Mouse (Mus musculus): ENCODE measurements at regions not wholly inside any gene's neighbourhood (a gene's known extent, or its start where the extent isn't known, plus 50 kb on each side); places are given as distances from the start of the nearest gene placed in this dataset.

GRCm38 (mm10) chr10:66864161-66864862 lies 231.6 kb upstream of the Jmjd1c start:
- DNase-seq = no peak

- no peak for DNase-seq
Measured at GRCm38 (mm10) chr10:66865010-66865582, 230.8 kb upstream of the Jmjd1c start.

- no peak for DNase-seq
Measured at GRCm38 (mm10) chr10:66871133-66871664, 224.7 kb upstream of the Jmjd1c start.

- DNase-seq = no peak
Measured at GRCm38 (mm10) chr10:66871673-66872072, 224.3 kb upstream of the Jmjd1c start.

- DNase-seq = no peak
Measured at GRCm38 (mm10) chr10:66873468-66873867, 222.5 kb upstream of the Jmjd1c start.

DNA sequence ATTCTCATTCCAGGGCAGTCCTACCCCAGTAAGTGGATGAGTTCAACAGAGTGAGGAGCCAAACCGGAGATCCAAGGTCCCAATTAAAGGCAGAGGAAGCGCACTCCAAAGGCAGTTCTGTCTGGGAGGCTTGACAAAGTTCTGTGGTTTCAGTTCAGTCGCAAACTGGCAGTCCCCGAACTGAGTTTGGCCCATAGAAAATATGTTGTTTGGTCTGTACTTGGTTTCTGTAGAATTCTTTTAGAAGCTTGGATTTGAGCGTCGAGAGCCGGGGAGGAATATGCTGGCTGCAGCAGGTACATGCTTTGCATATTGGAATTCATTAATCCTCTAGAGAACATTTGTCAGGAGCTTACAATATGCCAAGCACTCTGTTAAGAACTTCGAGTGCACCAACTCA lies 216.9 kb upstream of the Jmjd1c start:
- DNase-seq = no peak

GRCm38 (mm10) chr10:66882825-66883224 lies 213.1 kb upstream of the Jmjd1c start:
- DNase-seq = no peak

DNA sequence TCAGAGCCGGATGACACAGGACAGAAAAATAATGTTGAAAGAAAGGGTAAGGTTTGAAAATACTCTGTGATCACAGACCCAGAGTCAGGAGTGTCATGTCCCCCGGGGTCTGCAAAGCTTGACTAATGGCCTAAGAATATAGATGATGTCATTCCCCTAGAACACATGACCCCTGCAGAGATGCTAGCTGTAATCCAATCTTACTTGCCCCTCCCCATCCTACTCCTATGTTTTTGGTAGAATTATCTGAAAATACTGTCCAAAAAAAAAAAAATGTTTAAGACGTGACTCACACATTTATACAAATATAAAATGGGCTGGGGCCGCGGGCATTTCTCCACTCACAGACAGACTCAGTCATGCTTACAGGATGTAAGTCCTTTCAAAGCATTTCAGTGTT lies 210.3 kb upstream of the Jmjd1c start:
- DNase-seq = no peak

- DNase-seq = no peak
Measured at GRCm38 (mm10) chr10:66889786-66890555, 206.0 kb upstream of the Jmjd1c start.

DNA sequence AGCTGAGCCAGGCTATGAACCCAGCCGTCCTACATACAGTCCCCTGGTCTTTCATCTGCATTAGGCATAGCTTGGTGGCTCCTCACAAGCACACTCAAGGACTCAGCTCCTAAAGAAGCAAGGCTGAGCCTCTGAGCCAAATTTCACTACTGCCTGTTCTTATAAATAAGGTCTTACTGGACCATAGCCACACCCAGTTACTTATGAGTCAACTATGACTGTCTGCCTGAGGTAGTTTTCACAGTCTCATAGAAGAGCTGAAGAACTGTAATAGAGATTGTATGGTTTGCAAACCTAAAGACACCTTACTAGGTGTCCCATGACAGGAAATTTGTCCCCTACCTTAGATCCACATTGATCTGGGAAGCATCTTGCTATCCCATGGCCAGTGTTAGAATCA lies 204.1 kb upstream of the Jmjd1c start:
- no peak for DNase-seq

DNA sequence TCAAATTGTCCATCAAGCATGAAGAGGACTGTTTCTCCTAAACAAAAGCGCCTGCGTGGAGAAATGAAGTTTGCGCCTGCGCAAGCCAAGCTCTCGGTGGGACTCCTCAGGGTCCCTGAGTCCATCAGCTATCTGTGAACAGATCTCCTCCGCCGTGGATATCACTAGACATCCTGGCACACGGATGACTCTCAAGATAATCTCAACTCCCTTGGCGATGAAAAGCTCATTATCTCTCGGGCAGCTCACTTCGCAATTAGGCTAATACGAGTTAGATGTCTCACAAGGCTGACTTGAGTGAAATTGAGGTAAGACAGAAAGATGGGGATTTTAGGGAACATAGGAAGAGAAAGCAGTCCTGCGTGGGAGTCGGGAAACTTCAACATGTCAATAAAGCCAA lies 202.1 kb upstream of the Jmjd1c start:
- DNase-seq = no peak

GRCm38 (mm10) chr10:66896698-66897622 lies 199.0 kb upstream of the Jmjd1c start:
- no peak for DNase-seq

DNA sequence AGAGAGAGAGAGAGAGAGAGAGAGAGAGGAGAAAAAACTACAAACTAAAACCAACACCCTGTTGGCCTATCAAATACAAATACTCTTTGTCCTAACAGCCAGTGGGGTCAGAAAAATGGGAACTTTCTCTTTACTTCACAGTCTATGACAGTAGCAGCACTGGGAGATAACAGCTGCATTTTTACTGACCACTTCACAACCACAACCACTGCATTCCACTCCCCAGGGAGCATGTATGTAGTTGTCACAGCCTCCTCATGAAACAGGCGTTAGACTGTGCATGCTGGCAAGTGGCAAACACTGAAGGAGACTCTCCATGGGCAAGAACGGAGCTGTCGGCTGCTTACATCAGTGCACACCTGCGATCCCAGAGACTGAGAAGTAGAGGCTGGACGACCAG lies 196.2 kb upstream of the Jmjd1c start:
- DNase-seq = no peak

DNA sequence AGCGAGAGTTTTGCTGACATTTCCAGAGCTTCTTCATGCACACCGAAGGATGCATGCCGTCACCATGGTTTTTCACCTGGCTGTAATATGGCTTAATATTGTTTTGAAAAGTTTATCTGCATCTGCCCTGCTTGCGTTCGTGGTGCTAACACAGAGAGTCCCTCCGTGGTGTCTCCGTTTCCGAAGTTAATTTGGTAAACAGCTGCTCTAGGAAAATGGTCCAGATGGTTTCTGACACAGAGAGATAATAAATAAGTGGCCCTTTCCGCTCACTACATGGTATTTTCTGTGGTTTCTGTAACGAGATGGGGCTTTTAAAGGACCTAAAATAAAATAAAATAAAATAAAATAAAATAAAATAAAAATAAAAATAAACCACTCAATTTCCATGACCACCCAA lies 195.1 kb upstream of the Jmjd1c start:
- DNase-seq = no peak

DNA sequence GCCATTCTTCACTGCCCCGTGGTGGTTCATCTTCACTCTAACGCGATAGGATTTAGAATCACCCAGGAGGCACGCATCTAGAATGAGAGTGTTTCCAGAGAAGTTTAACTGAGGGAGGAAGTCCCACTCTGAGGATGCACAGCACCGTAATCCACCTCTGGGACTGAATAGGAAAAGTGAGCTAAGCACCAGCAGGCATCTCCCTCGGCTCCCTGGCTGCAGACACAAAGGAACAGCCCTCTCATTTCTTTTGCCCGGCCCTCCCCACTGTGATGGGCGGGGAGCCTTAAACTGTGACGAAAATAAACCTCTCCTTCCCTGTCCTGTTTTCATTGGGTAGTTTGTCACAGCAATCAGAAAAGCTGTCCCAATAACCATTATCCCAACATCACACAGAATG lies 194.1 kb upstream of the Jmjd1c start:
- DNase-seq = no peak

GRCm38 (mm10) chr10:66904552-66905367 lies 191.2 kb upstream of the Jmjd1c start:
- no peak for DNase-seq

DNA sequence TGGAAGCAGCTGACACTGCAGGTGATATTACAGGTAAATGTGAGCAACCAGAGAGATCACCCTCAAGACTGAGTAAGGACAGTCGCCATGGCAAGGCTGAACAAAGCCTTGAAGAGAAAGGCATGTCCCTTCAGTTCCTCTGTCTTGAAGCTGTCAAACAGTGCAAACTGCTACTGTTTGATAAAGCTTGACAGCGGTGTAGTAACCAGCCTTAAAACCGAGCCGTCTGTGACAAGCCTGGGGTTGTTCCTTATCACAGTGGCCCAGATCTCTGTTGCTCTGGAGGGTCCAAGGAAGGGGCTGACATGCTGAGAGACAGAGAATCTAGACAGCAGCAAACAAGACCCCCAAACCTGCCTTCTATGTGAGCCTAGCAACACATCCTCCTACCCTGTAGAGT lies 188.1 kb upstream of the Jmjd1c start:
- DNase-seq = no peak

DNA sequence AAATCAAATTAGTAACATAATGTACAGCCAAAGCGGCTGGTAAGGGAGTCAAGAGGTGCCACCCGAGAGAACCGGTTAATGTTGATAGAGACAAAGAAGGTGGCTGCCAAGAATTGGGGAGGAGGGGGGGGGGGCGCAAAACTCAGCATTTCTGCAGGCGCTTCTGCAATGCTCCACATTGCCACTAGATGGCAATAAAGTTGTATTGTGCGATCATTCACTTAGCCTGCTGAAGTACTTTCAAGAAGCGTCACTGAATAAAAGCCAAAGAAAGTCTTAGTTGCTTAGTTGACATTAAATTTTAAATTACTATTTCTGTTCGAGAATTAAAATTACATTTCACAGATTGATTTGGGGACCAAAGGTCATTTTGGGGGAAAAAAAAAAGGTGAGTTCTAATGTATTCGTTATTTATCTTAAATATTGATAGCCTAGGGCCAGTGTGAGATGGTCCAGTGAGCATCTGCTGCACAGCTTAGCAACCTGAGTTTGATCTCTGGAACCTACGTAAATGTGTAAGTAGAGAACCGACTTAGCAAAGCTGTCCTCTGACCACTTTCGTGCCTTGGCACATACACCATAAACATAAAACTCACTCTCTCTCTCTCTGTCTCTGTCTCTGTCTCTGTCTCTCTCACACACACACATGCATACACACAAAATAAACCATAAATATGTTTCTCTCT lies 186.6 kb upstream of the Jmjd1c start:
- peak; percentile 34 for DNase-seq

DNA sequence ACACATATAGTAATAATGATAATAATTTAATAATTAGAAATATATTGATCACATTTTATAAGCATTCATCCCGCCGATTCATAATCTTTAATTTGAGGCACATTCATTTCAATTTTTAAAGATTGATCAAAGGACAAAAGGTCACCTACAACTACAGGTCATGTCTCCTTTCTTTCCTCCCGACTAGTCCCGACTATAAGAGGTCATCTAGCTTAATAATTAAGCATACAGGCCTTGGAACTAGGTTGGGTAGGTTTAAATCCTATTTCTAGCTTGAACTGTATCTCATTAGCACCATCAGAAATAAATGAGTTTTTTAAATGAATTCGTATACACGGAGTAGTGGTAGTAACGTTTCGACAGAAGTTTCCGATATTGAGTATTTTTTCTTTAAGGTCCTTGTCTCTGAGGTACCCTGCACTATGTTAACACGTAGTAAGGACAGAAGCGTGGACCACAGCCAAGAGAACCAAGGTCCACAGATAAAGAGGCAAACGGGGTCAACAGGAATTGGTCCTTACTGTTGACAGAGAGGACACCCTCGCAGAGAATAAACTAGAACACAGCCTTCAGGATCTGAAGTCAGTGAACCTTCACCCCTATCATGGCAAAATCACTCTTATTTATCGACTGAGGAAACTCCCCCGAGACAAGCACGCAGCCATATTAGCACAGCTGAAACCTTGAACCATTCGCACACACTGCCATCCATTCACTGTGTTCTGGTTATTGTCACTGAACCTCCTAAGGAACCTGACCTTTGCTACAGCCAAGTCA lies 185.8 kb upstream of the Jmjd1c start:
- no peak for DNase-seq

GRCm38 (mm10) chr10:66911261-66911911 lies 184.5 kb upstream of the Jmjd1c start:
- peak; percentile 28 for DNase-seq
